Mouse (Mus musculus): Measurements from ENCODE around the gene Ccp110. TPM values are rescaled to one million over a fixed set of nuclear protein-coding genes. Genes with fewer than 3 reads are reported as not detected.

The Ccp110 gene
- polyA plus RNA-seq, 2 experiments: 4.2 to 13.8 TPM

- no peak overlapping the region for H3K9ac ChIP-seq (replicated peaks)
- H3K9me3 ChIP-seq (ENCODE audit: control insufficient read depth, low read length): no peaks in the 10 kb centered on the region
- ATAC-seq (ENCODE audit: insufficient read depth) (no peak), DNase-seq (ENCODE audit: low read depth in 3 of 3, low spot score in 3 of 3) (no peak)
- H3K4me1 ChIP-seq (replicated peaks; ENCODE audit: control insufficient read depth in 2 of 2, insufficient read depth in 2 of 2, low read length in 1 of 2): no peaks in the 10 kb centered on the region
- H3K4me3 ChIP-seq (ENCODE audit: insufficient read depth in 1 of 2, low read depth in 2 of 2, low read length in 2 of 2): no peak overlapping the region
- WGBS (ENCODE audit: insufficient replicate concordance): 83% methylated on average over 12 of the region's 12 CpGs
- H3K27ac ChIP-seq: no peak overlapping the region
- TF ChIP-seq EP300 (IDR thresholded peaks at IDR 0.05; ENCODE audit: low read depth): no peak
- no peak for TF ChIP-seq CTCF (IDR thresholded peaks at IDR 0.05; ENCODE audit: low read depth)
- no peaks in the 10 kb centered on the region for H3K36me3 ChIP-seq (replicated peaks; ENCODE audit: control insufficient read depth, insufficient read depth, low read depth)
- H3K27me3 ChIP-seq (ENCODE audit: control insufficient read depth, insufficient read depth, low read length): no peaks in the 10 kb centered on the region
- H3K4me2 ChIP-seq (ENCODE audit: low read depth): no peak overlapping the region
These were observed 60.7 kb downstream of the Ccp110 start for GRCm38 (mm10) chr7:118773027-118773426.

GRCm38 (mm10) chr7:118775991-118776390 lies 63.6 kb downstream of the Ccp110 start:
- DNase-seq (ENCODE audit: low read depth in 3 of 3, low spot score in 3 of 3) (no peak), ATAC-seq (ENCODE audit: insufficient read depth) (no peak)
- 72% methylated on average over 7 of the region's 7 CpGs for WGBS (ENCODE audit: insufficient replicate concordance)
- H3K36me3 ChIP-seq (replicated peaks; ENCODE audit: control insufficient read depth, insufficient read depth, low read depth): no peaks in the 10 kb centered on the region
- H3K4me2 ChIP-seq (ENCODE audit: low read depth): no peak overlapping the region
- H3K9ac ChIP-seq (replicated peaks): no peak overlapping the region
- TF ChIP-seq EP300 (IDR thresholded peaks at IDR 0.05; ENCODE audit: low read depth) (no peak), CTCF (IDR thresholded peaks at IDR 0.05; ENCODE audit: low read depth) (no peak)
- H3K4me1 ChIP-seq (replicated peaks; ENCODE audit: control insufficient read depth in 2 of 2, insufficient read depth in 2 of 2, low read length in 1 of 2): no peaks in the 10 kb centered on the region
- no peaks in the 10 kb centered on the region for H3K27me3 ChIP-seq (ENCODE audit: control insufficient read depth, insufficient read depth, low read length)
- H3K9me3 ChIP-seq (ENCODE audit: control insufficient read depth, low read length): no peaks in the 10 kb centered on the region
- no peak overlapping the region for H3K27ac ChIP-seq
- H3K4me3 ChIP-seq (ENCODE audit: insufficient read depth in 1 of 2, low read depth in 2 of 2, low read length in 2 of 2): no peak overlapping the region

- Histone ChIP-seq H3K4me1 (replicated peaks; ENCODE audit: control insufficient read depth in 2 of 2, insufficient read depth in 2 of 2, low read length in 1 of 2) (no peaks in the 10 kb centered on the region), H3K4me2 (ENCODE audit: low read depth) (no peak overlapping the region), H3K36me3 (replicated peaks; ENCODE audit: control insufficient read depth, insufficient read depth, low read depth) (no peaks in the 10 kb centered on the region), H3K27me3 (ENCODE audit: control insufficient read depth, insufficient read depth, low read length) (no peaks in the 10 kb centered on the region), H3K4me3 (ENCODE audit: insufficient read depth in 1 of 2, low read depth in 2 of 2, low read length in 2 of 2) (no peak overlapping the region), H3K9me3 (ENCODE audit: control insufficient read depth, low read length) (no peaks in the 10 kb centered on the region), H3K9ac (replicated peaks) (no peak overlapping the region), H3K27ac (no peak overlapping the region)
- 79% methylated on average over 9 of the region's 9 CpGs for WGBS (ENCODE audit: insufficient replicate concordance)
- no peak for DNase-seq (ENCODE audit: low read depth in 3 of 3, low spot score in 3 of 3)
- ATAC-seq (ENCODE audit: insufficient read depth): no peak
- TF ChIP-seq CTCF (IDR thresholded peaks at IDR 0.05; ENCODE audit: low read depth) (no peak), EP300 (IDR thresholded peaks at IDR 0.05; ENCODE audit: low read depth) (no peak)
These were observed 64.1 kb downstream of the Ccp110 start for GRCm38 (mm10) chr7:118776491-118776890.

GRCm38 (mm10) chr7:118777598-118778394 lies 65.4 kb downstream of the Ccp110 start:
- no peak for TF ChIP-seq CTCF (IDR thresholded peaks at IDR 0.05; ENCODE audit: low read depth)
- no peak for TF ChIP-seq EP300 (IDR thresholded peaks at IDR 0.05; ENCODE audit: low read depth)
- WGBS (ENCODE audit: insufficient replicate concordance): 61% methylated on average over 10 of the region's 10 CpGs
- no peak overlapping the region for H3K27ac ChIP-seq
- no peak overlapping the region for H3K4me2 ChIP-seq (ENCODE audit: low read depth)
- H3K4me3 ChIP-seq (ENCODE audit: insufficient read depth in 1 of 2, low read depth in 2 of 2, low read length in 2 of 2): no peak overlapping the region
- H3K9me3 ChIP-seq (ENCODE audit: control insufficient read depth, low read length): no peaks in the 10 kb centered on the region
- H3K9ac ChIP-seq (replicated peaks): no peak overlapping the region
- no peak for ATAC-seq (ENCODE audit: insufficient read depth)
- no peak for DNase-seq (ENCODE audit: low read depth in 3 of 3, low spot score in 3 of 3)
- H3K27me3 ChIP-seq (ENCODE audit: control insufficient read depth, insufficient read depth, low read length): no peaks in the 10 kb centered on the region
- no peaks in the 10 kb centered on the region for H3K4me1 ChIP-seq (replicated peaks; ENCODE audit: control insufficient read depth in 2 of 2, insufficient read depth in 2 of 2, low read length in 1 of 2)
- no peaks in the 10 kb centered on the region for H3K36me3 ChIP-seq (replicated peaks; ENCODE audit: control insufficient read depth, insufficient read depth, low read depth)

- Histone ChIP-seq H3K9ac (replicated peaks) (no peak overlapping the region), H3K4me1 (replicated peaks; ENCODE audit: control insufficient read depth in 2 of 2, insufficient read depth in 2 of 2, low read length in 1 of 2) (no peaks in the 10 kb centered on the region), H3K9me3 (ENCODE audit: control insufficient read depth, low read length) (no peaks in the 10 kb centered on the region), H3K36me3 (replicated peaks; ENCODE audit: control insufficient read depth, insufficient read depth, low read depth) (no peaks in the 10 kb centered on the region), H3K4me3 (ENCODE audit: insufficient read depth in 1 of 2, low read depth in 2 of 2, low read length in 2 of 2) (no peak overlapping the region), H3K27me3 (ENCODE audit: control insufficient read depth, insufficient read depth, low read length) (no peaks in the 10 kb centered on the region), H3K4me2 (ENCODE audit: low read depth) (no peak overlapping the region), H3K27ac (no peak overlapping the region)
- ATAC-seq (ENCODE audit: insufficient read depth) (no peak), DNase-seq (ENCODE audit: low read depth in 3 of 3, low spot score in 3 of 3) (no peak)
- TF ChIP-seq CTCF (IDR thresholded peaks at IDR 0.05; ENCODE audit: low read depth) (no peak), EP300 (IDR thresholded peaks at IDR 0.05; ENCODE audit: low read depth) (no peak)
- 78% methylated on average over 6 of the region's 6 CpGs for WGBS (ENCODE audit: insufficient replicate concordance)
These were observed 66.2 kb downstream of the Ccp110 start for GRCm38 (mm10) chr7:118778561-118778960.
